Comparison of ENCODE assay signal across 10 mouse cellular contexts in genomic region chr15:67888548-67888947, GRCm38 (mm10).
"Had no signal": no experiment of that assay in that cellular context is flagged by ENCODE, and none has a peak within 500 bp of the region (broad histone marks: within the 10 kb centered on the region; RNA-seq: fewer than 3 reads in every experiment).

No protein-coding gene starts in this region.

- ATAC-seq: intestine, postnatal 0 days; lung, postnatal 0 days; midbrain, embryonic 15.5 days had no signal

- DNase-seq: kidney, adult 2 months; kidney, postnatal 25 days; layer of hippocampus, adult 9-11 months; liver, embryonic 13.5 days; lung, embryonic 14.5 days; thymus, adult 18-20 months; thymus, postnatal 36 days had no signal
